Mouse (Mus musculus) retina, postnatal 7 days (tissue): ENCODE data around the gene Ric8a.

ENCODE experiments used
- DNase-seq: peaks from one replicate; pipeline ENCODE4 v3.0.0-alpha.2; 2012; ENCODE audit warnings: low read depth, low spot score

The Ric8a gene

DNA sequence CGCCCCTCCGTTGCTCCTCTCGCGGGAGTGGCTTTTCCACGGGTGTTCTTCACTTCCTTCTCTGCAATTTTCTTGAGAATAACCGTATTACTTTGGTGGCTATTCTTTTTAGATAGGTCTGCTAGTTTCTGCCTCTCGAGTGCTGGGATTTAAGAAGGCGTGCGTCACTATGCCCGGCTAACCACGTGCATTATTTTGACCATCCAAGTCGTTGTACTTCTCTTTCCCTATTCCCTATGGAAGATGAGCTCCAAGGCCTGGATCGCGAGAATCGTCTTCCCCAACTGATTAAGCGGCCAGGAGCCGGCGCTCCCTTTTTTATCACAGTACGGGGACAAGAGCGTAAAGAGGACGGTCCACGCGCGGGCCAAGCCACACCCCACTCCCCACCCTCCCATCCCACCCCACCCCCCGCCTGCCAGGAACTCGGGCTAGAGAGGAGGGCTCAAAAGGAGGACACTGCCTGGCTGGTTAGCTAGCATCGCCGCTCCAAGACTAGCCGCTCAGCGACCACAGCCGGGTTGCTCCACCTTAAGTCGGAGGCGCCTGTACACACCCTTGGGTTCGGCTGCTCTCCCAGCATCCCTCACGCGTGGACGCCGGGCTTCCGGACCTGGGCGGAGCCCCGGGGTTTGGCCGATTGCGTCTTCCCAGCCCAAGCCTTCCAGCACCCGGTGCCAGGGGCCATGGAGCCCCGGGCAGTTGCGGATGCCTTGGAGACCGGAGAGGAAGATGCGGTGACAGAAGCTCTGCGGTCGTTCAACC is at the start of gene Ric8a:
Gene Ric8a (plus strand): TSS at position 173 of the 765 bp plus-strand sequence.
- peak; percentile 56 for DNase-seq

DNA sequence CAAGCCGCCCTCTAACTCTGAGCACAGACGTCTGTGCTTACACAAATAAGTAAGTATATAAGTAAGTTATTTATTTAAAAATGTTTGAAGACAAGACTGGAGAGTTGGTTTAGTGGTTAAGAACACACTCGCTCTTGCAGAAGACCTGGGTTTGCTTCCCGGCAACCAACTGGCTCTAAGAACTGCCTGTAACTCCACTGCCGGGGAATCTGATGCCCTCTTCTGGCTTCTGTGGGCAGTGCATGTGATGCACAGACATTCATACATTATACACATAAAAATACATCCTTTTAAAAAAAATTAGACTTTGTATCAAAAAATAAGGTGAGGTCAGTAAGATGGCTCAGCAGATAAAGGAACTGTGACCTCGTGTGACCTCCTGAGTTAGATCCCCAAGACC is 46.3 kb upstream of the Ric8a start:
- DNase-seq = no peak

DNA sequence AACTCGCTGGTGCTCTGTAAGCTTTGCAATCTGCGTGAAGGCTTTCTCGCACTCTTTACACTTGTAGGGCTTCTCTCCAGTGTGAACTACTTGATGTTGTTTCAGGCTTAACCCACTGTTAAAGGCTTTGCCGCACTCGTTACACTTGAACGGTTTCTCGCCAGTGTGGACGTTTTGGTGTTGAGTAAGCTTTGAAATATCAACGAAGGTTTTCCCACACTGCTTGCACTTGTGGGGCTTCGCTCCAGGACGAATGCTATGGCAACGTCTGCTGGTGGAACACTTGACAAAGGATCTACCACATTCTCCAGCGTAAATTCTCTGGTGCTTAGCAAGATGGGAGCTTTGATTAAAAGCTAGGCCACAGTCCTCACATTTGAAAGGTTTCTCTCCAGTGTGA is 45.0 kb upstream of the Ric8a start:
- DNase-seq = no peak

DNA sequence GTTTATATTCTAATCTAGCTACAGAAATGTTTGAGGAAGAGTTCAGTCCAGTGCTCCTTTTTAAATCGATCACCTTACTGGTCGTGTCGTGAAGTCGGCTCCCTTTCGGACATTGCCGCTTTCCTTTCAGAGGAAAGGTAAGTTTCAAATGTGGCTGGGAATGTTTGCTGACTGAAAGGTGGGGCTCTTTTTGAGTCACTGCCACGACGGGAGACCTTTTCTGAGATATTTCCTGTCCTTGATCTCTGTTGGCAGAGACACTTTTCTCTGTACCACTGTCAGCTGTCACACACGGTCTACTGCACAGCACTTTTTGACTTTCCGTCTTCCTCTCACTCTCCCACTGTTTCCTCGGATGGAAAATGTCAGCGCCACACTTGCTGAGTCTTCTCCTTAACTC is 43.9 kb upstream of the Ric8a start:
- no peak for DNase-seq

DNA sequence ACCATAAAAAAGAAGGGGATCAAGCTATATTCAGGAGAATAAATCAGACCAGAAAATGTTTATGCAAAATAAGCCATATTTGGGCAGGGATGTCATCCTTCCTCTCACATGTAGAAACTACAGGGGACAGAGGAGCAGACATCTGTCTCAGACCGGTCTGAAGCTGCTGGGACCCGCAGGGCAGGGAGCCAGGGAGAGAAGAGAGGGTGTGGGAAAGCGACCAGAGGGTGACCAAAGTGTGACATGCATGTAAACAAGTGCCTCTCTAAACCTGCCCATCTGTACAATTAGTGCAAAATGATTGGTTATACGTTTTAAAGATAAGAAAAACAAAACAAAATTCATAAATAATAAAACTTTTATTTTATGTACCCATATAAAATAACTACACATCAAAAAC is 36.6 kb upstream of the Ric8a start:
- no peak for DNase-seq

DNA sequence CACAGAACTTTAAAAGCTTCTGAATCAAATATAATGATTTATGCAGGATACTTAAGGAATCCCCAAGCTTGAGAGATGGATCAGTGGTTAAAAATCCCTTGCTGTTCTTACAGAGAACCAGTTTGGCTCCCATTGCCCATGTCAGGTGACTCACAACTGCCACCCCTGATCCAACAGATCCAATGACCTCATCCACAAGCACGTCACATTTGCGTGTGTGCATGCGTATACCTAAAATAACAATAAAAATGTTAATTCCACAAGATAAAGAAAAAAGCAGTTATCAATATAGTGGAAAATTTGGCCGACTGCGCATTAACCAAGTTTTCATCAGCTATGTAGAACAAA is 35.5 kb upstream of the Ric8a start:
- no peak for DNase-seq

DNA sequence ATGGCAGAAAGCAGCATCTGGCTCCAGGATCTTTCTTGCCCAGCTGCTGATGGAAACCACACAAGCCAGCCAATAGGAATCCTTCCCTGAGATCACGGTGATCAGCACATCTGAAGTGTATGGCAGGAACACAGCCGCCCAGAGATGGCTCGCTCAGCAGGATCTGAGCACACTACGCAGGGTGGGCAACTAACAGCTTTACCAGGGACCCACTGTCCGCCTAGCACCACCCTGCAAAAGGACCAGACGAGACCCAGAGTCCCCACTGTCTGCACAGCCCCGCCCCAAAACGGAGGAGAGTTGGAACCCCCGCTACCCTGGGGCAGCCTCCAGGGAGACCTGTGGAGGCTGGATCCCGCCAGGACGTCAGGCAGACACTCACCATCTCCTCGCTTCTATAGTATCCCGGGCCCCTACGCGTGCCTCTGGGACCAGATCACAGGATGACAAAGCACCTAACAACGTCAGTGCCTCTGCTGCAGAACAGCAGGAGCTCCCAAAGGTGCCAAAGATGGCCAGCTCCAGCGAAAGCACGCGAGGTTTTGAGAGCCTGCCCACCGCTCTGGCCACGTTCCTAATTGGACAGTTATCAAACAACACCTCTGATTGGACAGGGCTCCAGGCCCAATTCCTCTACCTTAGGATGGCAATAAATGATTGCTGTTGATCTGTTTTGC is 35.0 kb upstream of the Ric8a start, which contains the start of gene Zfp941:
Gene Zfp941 (minus strand): TSS at position 526 of the 677 bp plus-strand sequence.
- peak; percentile 34 for DNase-seq

DNA sequence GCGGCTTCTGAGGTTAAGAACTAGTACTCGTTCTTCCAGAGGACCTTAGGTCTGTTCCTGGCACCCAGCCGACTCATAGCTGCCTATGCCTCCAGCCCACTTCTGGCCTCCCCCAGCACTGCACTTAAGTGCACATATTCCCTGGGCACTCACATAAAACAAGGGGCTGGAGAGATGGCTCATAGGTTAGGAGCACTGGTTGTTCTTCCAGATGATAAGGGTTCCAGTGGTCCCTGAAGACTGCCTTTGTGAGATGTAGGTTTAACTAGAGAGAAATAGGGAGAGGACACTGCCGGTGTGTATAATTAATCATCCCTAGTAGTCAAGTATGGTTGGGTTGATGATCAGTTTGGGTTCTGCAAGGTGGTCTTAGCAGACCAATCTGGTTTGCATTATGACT is 34.0 kb upstream of the Ric8a start:
- no peak for DNase-seq

DNA sequence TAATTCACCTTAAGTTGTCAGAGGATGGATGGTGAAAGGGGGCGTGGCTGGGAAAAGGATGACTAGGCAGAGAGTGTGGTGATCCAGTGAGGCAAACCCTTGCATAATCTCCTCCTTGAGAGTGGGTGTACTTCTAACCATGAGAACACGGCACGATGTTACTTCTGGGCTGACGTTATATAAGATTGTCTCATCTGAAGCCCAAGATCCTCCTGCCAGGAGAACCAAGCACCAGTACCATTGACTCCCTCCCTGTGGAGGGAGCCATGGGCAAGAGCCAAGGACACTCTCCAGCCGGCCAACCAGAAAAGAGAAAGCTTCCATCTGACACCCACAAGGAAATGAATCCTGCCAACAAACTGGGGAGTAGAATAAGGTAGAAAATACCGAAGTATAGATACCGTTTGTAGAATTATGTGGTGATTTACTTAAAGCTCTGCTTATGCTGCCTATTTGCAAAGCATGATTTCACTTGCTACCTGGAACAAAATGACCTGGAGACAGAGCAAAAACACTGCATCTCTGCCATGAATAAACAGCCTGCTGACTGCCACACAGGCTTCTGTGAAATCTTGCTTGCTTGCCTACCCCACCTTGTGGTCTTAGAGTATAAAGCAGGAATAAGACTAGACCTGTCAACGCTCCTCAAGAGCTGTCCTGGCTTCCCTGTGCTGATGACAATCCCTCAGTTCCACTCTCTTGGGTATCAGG is 28.4 kb upstream of the Ric8a start:
- DNase-seq = peak; percentile 16

DNA sequence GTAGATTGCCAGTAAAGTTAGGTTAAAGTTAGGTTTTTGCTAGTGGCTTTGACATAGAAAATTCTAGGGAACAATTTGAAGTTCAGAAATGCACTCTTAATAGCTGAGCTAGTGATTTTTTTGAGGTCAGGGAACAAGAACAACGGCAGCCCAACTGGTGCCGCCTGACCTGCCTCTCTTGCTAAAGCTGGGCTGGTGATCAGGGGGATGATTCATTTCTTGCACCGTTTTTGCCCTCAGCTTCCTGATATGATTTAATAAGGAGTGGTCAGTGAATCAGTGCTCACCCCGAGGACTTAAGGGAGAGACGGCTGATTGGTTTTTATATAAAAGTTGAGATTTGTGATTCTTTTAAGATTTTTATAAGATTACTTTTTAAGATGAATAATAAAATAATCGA is 25.3 kb upstream of the Ric8a start:
- DNase-seq = no peak

DNA sequence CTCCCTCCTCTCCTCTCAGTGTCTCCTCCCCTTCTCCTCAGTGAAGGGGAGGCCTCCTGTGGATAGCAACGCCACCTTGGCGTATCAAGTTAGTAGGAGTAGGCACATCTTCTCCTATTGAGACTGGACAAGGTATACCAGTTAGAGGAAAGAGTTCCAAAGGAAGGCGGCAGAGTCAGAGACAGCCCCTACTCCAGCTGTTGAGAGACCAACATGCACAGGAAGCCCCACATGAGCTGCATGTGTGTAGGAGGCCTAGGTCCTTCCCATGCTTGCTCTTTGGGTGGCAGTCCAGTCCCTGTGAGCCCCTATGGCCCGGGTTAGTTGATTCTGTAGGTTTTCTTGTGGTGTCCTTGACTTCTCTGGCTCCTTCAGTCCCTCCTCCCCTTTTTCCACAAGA is 23.4 kb upstream of the Ric8a start:
- DNase-seq = no peak

DNA sequence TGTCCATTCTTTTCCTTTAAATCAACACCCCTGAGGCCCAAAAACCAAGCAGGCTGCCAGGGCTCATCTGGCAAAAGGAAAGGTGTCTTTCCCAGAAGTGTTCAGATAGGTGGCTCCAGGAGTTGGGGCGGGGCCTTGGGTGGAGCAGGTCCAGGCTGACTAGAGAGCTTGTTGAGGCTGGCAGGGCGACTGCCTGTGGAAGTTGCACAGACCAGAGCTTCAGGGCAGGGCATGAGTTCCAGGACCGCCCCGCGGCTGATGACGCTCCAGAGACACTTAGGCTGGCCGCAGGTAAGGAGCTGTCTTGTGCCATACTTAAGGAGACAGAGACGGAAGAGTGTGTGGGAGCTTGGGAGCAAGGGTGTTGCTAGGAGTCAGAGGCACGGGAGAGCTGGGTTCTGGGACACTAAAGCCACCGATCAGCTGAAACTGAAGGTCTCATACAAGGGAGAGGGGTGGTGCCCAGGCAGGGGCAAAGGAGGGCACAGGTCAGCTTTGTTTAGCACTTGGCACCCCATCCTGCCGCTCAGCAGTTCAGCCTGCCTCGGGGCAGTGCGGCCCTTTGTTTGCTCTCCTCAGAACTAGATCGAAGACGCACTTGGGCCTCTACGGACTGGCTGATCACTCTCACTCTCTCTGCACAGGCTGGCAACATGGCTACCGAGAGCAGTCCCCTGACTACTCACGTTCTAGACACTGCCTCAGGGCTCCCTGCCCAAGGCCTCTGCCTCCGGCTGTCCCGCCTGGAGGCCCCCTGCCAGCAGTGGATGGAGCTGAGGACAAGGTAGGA is 21.6 kb upstream of the Ric8a start, which contains the start of gene Urah:
Gene Urah (plus strand): TSS at position 51 of the 790 bp plus-strand sequence.
- DNase-seq = no peak

DNA sequence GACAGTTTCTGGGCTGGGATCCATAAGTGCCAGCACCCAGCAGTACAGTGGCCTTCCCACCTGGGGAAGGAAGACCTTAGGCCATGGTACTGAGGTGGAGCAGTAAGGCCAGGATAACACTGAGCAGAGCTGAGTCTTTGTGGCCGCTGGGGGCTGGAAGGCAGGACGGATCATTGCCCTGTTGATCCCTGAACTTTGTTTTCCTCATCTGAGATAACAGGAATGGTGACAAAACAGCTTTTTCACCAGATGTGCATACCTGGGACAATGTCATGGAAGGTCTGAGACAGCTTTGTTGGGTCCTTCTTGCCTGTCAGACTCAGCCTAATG is 21.0 kb upstream of the Ric8a start:
- no peak for DNase-seq

DNA sequence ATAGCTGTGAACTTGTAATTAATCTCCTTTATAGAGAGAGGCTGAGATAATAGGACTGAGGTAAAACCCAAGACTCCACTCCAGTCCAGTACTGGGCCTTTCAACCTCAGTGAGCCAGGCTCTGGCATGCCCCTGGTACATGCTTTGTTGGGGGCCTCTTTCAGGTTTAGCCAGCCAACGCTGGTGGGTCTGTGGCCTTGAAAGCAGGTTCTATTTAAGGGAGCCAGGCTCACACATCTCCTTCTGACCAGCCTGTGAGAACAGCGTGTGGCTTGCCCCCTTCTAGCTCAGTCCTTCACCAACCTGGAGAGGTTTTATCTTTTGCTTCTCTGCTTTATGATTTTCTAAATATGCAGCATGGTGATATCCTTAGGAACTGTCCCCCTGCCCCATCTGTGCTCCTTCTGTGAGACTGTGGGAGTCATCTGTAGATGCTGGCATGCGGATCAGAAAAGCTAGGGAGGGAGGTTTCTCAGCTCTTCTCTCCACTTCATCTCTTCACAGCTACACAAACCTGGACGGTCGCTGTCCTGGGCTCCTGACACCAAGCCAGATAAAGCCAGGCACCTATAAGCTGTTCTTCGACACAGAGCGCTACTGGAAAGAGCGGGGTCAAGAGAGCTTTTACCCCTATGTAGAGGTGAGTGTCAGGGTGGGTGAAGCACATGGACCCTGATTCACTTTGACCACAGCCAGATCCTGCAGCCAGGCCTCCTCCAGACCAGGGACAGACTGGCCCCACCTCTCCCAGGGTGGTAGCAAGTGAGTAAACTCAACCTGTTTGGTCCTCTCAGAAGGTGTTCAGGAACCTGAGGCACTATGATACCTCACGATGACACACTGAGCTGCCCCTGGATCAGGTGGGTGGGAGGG is 20.3 kb upstream of the Ric8a start:
- DNase-seq = no peak

DNA sequence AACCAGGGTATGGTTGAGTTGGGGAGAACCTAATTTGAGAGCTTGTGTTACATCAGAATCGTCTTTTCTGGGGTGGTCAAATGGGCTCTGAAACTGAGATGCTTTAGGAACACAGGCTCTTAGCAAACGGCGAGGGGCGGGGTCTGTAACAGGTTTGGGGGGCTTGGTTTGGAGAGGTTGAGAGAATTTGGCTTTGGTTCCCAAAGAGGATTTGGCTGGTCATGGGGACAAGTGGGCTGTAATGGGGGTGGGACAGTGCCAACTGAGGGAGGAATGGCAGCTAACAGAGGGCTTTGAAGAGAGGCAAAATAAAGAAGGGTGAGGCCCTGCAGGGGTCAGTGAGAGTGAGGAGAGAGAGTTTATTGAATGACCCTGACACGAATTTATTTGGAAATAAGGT is 17.2 kb upstream of the Ric8a start:
- DNase-seq = no peak

DNA sequence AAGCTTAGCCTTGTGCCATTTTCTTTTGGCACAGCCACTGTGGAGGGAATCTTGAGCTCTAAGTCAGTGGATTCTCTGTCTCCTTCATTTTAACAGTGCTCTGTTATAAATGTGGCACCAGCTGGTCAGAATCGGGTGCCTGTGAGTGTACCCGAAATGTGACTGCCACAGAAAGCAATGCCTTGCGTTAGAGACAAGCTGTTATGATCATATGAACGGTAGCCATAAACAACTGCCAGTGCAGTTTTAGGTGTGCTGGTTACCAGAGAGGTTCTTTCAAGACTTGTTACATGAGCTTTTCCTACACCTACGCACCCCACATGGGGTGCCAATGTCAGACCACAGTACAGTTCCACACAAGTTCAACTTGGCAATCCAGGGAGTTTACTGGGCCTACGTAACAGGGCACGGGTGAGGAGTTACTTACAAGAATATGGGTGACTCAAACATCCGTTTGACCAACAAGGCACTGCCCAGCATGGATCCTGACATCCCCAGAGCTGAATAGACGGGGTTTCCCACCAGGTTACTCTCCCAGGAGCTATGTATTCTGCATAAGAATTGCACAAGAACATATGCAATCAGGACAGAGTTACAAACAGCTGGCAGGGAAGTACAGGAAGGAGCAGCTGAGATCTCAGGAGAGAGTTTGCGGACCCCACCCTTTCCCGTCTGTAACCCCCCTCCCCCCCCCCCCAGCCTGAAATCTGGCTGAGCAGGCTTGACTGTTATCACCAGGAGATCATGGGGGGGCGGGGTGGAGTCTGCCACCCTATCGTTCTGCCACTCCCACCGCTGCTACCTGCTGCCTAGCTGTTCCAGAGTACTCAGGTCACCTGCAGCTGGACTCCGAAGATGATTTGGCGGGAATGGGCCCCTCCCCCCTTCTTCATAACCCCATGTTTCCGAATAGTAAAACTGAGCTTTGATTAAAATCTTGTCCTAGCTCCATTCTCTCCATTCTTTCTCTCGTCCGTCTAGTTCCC is 15.7 kb upstream of the Ric8a start:
- no peak for DNase-seq

DNA sequence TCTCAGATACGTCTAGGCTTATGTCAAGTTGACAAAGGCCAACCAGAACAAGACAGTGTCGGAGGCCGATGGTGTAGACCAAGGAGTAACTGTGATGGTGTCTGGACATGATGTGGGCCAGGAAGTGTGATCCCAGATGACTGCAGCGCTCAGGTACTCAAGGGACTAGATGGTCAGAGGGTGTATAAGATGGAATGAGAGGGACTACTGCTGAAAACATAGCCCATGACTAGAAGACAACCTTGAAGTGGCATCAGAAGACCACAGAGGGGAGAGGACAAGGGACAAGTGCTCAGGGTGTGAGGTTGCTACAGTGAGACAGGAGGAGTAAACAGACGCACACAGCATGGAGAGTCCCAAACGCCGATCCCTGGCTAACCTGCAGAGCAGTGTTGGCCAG is 13.0 kb upstream of the Ric8a start:
- DNase-seq = no peak

DNA sequence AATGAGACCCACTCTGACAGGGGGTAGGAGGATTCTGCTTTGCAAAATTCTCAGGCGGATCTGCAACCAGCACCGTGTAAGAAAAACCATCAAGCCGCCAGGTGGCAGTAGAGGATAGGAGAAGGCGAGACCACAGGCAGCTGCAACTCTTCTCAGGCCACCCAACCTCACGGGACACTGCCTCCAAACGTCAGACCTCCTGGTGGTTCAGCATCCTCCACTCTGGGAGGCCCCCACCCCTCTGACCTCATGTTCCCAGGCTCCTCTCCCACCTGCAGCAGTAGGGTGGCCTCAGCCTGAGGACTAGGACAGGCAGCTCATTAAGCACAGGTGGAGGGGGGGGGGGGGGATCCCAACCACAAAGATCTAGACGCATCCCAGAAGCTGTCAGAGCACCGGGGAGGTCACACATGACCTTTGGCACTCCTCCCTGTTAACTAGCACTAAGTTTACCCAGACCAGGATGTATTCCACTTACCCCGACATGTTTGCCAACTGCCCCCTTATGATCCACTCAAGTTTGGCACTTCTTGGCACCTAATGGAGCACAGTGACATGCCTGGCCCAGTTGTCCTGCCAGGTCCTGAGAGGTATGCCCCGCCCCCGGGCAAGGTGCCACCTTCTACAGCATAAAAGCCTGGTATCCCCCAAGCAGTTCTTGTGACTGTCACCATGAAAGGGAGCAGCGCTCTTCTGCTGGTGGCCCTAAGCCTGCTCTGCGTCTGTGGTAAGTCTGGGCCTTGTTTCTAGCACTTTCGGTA is 11.7 kb upstream of the Ric8a start, which contains the start of gene Scgb1c1:
Gene Scgb1c1 (plus strand): TSS at position 643 of the 761 bp plus-strand sequence.
- peak; percentile 82 for DNase-seq

DNA sequence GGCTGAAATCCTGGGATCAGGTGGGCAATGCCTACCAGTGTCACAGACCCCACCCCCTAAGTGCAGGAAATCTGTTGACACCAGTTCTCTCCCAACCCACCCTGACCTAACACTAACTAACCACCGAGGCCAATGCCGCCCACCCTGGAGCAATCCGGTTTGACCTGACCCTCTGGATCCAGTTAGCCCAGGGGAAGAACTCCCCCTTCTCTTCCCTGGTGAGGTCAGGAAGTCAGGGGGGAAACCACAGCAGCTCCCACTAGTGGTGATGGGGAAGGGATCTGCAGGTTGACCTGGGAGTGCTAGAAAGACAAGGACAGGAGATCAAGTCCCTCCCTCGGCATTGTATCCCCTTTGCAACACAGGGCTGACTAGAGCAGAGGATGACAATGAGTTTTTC is 11.1 kb upstream of the Ric8a start:
- DNase-seq = no peak
